Mouse (Mus musculus) megakaryocyte, embryonic 14.5 days (primary cell): ENCODE measurements around the gene Ifrd2.

ENCODE experiments used
- FLI1 ChIP-seq: IDR thresholded peaks from 2 replicates; pipeline ENCODE4 v1.6.1; 2012; ENCODE audit warnings: low read length, inconsistent platforms, mixed read lengths
- GATA1 ChIP-seq: IDR thresholded peaks from 3 replicates; pipeline ENCODE4 v1.6.1; 2012; ENCODE audit warnings: mixed read lengths, low read length, inconsistent platforms, borderline replicate concordance

GRCm38 (mm10) chr9:107545199-107545598 is 42.2 kb upstream of the Ifrd2 start:
- TF ChIP-seq GATA1 = no peak
- no peak for TF ChIP-seq FLI1
